Mouse (Mus musculus): ENCODE measurements around the gene Immp2l. TPM values are rescaled to one million over a fixed set of nuclear protein-coding genes. Genes with fewer than 3 reads are reported as not detected.
A peak's percentile ranks its signal among the peaks of the same experiment; 100 is the strongest.
"Not testable (repeated sequence)": the region's sequence is repeated elsewhere in the genome, so short reads cannot be mapped to it uniquely, and the experiment has no call there.

The Immp2l gene
- 12.3 and 14.5 TPM in 2 replicates for polyA plus RNA-seq (2015; fragmentation: Nextera tagmentation; extraction: Ambion mirVana)

DNA sequence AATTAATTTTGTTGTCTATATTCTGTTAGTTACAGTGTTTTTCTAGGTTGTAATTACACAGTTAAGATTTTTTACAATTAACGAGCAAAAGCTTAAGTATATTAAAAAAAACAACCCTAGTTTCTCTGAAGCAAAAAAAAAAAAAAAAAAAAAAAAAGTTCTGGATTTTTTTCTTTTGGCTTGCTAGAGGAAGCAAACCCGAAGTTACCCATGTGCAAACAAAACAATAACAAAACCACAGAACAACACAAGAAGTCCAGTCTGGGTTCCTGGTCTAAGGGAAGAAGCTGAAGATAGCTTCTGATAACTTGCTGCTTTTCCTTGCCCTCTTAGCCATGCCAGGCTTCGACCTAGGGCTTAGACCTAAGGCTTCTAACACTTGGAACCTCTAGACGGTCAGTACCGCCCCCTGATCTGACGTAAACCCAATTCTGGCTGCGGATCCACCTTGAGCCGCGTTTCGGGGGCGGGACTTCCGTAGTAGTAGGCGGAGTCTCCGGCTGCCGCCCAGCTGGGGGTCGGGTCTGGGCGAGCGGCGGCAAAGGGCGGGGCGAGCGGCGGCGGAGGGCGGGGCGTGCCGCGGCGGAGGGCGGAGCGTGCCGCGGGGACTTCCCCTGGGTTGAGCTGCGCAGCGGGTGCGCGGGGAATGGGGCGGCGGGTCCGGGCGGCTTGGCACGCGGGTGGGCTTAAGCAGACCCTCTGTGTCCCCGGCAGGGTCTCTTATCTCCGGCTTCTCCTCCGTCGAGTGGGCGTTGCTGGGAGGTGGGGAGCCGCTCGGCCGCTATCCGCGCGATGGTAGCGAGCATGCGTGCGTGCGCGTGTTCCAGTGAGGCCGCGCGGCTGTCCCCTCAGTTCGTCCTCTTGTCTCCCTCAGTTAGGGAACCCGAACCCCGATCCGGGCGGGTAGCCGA lies at the start of gene Immp2l:
Gene Immp2l (plus strand): TSS at position 580 of the 911 bp plus-strand sequence.
- DNase-seq (ENCODE audit: low spot score): peak; percentile 95

DNA sequence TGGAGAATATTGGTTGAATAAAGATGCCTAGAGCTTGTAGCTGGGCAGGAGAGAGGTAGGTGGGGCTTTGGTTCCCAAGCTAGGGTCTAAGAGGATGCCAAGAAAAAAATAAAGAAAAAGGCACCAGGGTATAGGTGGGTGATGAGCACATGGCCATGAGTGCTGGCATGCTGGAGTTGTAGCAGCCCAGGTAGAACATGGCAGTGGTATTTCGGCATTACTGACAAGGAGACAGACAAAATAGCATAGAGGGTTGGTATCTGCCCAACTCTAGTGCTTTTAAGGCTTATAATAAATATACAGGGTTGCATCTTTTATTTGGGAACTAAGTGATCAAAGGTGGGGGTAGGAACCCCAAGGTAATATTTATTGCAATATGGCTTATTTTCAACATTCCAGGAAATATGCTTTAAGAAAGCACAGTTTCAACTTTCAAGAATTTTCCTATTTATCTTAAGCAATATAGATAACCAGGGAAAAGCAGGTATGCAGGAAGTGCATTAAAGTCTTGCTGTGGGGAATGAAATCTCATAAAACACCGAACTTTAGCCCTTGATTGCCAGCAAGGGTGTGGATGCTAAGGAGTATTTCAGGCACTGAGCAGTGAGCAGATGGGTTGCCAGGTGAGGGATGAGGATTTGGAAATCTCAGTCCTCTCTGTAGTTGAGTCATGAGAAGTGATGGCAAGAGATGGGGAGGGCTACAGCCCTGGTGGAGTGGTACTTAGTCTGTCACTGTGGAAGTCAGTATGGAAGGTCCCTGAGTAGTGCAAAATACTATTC lies 45.0 kb upstream of the Immp2l start:
- DNase-seq (ENCODE audit: low spot score): no peak

DNA sequence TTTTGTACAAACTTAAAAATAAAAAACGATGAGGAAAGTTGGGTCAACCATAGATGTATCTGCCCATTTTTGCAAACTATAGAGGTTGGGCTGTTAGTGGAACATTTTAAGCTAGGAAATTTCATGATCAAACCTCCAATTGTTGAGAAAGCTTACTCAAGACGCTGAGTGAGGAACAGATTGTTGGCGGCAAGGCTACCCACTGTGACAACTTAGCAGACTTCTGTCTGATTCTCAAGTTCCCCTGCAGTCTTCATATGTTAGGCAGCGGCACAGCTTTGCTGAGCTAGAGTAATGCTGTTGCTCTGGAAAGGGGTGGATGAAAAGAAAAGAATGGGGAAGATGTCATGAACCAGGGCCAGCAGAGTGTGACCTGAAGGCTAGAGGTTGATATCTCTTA lies 44.2 kb upstream of the Immp2l start:
- DNase-seq (ENCODE audit: low spot score): no peak

DNA sequence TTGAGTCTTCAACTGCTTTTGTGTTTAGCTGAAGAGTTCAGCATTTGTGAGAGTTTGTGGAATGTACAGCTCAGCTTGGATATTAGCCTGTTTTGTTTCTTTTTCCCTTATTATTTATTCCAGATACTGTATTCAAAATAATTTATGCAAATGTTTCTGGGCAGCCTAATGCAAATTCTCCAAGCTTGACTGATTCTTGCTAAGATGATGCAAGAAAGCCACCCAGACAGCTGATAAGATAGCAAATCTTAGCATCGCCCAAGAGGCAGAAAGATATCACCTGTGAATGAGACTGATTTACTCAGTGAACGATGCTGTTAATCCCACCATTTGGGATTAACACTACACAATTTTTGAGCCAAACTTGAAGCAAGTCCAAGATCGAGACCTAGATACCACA lies 43.7 kb upstream of the Immp2l start:
- DNase-seq (ENCODE audit: low spot score): no peak

DNA sequence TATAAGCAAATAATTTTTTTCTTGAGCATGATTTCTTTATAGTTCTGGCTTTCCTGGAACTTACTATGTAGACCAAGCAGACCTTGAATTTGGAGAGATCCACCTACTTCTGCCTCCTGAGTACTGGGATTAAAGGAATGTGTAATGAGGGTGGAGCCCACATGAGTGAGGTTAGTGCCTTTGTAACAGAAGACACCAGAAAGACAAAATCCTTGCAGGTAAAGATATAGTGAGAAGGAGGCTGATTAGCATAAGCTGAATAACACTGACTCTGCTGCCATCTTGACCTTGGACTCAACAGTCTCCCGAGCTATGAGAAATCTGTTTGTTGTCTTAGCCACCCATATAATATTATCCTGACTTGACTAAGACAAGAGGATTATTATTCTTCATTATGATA lies 40.9 kb upstream of the Immp2l start:
- DNase-seq (ENCODE audit: low spot score): no peak

DNA sequence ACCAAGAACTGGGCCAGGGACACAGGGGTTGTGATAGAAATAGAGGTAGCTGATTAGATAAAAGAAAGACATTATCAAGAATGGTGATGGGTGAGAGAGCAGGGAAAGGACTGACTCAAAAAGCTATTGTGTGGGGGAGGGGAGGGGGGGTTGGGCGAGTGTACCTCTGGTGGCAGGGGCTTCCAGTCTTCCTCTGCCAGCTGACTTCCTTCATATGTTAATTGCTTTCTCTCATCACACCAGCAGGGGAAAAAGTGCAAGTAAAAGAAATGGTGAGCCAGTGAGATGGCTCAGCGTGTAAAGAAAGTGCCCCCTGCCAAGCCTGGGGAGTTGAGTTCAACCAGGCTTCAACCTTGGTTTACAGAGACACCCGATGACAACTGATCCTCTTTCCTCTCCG lies 39.2 kb upstream of the Immp2l start:
- no peak for DNase-seq (ENCODE audit: low spot score)

DNA sequence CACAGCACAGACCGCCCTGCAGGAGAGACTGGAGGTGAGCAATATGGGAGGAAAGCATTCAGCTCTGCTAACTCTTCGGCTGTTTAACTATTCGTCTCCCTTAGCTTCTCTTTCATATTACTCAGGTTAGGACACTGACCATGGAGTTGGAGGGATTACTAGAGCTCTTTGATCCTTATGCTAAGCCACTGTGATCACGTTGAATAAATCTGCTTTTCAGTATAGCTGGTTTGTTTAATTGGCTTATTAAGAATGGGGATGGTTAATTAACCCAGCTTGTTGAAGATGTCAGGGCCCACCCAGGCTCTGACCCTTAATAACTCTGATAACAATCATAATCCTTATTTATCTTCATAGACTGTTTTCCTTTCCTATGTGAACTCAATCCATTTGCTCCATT lies 38.1 kb upstream of the Immp2l start:
- no peak for DNase-seq (ENCODE audit: low spot score)

DNA sequence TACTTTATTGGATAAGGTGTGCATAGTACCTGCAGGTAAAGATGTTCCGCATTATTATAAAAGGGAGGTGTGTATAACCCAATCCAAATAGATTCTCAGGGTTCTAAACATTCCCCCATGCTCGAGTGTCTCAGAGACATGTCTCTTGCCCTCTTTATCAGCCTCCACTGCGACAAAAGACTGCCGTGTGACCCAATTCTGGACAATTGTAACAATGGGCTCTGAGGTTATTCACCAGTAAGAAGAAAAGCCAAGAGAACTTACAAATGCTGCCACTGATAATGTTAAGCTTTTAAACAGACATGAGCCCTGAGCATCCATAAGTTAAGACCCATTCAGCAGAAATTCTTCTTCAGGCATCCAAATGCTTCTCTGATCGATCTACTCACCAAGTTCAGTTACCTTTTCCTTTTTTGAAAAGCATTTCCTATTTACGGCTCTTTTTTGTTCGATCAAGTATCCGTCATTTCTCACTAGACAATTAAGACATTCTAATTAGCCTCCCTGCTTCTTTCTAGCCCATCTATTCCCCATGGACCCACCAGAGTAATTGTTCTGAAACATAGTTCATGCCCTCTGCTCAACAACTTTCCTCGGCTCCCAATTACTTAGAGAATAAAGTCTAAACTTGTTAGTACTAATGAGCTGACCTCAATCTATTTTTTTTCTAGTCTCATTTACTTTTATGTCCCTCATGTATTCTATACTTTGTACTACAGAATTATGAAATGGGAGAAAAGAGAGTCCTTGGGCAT lies 35.4 kb upstream of the Immp2l start:
- no peak for DNase-seq (ENCODE audit: low spot score)

DNA sequence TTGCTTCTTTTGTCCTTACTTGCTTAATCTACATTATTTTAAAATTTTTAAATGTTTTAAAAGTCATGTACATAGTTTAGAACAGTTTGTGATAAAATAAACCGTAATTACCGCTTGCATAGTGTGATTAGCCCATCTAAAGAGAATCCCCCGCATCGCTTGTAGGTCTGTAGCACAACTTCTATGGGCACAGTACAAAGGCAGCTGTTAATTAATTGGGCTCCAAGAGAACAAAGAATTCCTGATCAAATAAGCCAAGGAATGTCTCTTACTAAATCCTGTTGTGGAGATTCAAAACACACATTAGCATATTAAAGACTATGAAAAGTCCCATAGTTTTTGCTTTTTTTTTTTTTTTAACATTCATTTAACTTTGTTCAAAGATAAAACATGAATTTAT lies 32.2 kb upstream of the Immp2l start:
- DNase-seq (ENCODE audit: low spot score): no peak

DNA sequence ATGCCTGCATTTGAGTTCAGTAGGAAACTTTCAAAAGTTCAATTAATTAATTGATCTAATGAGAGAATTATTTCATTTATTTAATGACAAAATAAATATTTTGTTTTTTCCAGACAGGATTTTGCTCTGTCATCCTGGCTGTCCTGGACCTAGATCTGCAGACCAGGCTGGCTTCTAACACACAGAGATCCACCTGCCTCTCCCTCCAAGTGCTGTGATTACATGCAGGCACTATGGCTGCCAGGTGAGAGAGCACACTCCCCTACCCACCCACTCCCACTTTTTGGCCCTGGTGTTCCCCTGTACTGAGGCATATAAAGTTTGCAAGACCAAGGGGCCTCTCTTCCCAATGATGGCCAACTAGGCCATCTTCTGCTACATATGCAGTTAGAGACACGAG lies 31.7 kb upstream of the Immp2l start:
- not testable (repeated sequence) for DNase-seq (ENCODE audit: low spot score)

DNA sequence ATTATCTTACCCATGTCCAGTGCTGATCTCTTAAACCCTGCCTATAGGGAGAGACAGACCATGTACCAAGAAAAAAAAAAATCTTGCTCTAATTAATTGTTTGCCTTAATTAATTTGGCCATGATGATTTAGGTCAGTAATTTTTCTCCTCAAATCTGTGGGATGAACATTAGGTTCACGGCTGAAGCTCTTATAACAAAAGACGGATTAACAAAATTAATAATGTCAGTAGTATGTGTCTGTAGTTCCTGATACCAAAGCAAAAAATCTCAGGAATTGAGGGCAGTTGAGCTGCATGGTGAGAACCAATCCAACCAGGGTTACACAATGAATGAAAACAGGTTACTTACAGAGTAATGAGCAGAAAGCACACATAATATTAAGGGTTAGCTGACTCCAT lies 29.0 kb upstream of the Immp2l start:
- DNase-seq (ENCODE audit: low spot score): no peak

DNA sequence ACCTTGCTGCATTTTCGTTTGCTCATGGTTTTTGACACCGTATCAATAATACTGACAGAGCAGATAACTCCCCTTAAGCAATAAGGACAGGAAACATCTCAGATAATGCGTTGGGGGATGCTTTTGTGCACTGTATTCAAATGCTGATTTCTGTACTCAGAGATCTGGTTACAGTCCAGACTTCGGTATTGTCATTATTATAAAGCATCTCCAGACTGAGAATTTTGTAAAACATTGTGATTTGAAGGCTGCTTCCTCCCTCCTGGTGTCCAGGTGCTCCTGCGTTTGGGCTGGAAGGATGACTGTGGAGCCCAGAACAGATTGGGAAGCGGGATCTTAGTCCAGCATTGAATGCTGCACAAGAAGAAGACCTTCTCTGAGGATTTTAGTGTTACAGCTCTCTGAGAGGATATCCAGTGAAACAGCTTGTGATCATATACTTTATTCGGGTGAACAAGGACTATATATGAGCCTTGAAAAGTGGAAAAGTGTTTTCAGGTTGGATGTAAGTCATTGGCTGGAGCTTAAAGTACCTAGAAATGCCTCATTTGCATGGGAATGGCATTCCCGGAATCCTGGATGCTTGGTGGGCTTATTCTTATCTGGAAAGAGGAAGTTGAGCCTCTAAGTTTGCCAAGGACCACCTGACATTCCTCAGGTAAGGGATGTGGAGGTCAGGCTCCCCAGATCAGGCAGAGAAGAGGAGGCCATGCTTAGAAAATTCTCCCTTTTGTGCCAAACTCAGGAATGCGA lies 28.1 kb upstream of the Immp2l start:
- no peak for DNase-seq (ENCODE audit: low spot score)

DNA sequence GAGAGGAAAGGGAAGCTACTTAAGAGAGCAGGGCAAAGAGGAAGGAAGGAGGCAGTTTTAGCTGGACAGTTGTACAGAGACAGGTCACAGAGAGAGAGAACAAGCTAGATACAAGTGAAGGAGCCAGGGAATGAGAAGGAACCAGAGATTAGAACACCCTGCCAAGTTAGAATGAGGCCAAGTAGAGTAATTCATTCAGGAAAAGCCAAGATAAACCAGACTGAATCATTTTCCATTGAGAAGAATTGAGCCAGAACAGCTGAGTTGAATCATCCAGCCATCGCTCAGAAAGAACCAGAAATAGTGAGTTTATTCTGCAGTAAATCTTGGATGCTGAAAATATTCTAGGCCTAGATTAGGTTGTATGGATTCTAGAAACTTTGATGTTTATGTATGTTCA lies 1.4 kb upstream of the Immp2l start:
- no peak for DNase-seq (ENCODE audit: low spot score)

DNA sequence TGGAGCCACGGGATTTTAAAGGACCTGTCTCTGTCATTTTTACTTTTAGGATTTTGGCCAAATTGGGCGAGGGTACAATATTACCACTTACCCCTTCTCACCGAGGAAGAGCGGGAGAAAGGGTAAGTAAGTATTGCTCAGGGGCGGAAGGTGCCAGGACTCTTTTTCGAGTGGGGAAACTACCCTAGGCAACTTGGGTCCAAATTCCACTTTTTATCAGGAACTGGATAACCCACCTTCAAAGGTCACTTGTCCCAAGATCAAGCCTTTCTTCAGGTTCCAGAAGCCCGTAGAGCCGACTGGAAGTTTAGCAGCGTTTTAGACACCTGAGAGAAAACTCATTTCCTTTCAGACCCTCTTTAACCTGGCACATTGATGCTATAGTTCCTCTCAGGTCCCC lies 622 bp downstream of the Immp2l start:
- no peak for DNase-seq (ENCODE audit: low spot score)

DNA sequence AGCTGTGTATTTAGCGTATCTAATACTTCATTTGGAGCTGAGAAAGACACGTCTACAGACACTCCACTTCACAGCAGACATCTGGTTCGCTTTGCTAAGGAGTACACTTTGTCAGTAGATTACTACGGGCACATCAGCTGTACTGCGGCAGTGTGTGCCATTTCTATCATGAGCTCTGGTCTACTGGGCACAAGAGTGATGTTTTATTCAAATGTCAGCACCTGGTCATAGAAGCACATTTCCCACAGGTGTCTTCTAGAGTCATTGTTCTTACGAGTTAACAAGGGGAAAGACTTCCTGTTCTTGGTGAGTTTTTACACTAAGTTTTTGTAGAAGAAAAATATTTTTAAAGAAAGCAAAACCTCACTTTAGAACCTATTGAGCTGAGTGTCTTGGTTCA lies 3.6 kb downstream of the Immp2l start:
- peak; percentile 6 for DNase-seq (ENCODE audit: low spot score)

DNA sequence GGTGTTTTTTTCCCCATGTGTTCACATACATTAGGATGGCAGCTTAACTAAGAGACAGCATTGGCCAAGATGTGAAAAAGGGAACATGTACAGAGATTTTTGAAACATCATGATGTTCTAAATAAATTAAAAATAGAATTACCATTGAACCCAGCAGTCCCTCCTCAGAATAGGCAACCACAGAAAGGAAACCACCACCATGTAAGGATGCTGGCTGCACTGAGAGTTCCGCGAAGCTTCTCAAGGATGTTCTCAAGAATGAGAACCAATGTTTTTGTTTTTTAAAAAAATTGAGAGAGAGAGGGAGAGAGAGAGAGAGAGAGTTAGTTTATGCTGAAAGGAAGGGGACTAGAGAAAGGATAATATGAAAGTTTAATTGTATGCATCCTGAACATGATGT lies 7.2 kb downstream of the Immp2l start:
- no peak for DNase-seq (ENCODE audit: low spot score)

DNA sequence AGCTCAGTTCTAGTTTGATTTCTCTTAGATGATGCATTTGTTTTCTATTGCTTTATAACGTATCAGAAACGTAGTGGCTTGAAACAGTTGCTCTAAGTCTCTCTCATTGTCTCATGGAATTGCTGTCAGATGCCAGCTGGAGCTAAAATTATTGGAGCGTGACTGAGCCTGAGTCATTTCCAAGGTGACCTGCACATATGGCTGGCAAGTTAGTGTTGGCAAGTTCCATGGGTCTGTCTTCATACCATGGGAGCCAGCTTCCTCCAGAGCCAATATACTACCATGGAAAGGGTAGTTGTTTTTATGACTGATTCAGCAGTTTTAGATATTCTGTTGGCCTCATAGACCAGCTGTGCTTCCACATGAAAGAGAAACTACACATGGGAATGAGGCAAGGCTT lies 9.3 kb downstream of the Immp2l start:
- no peak for DNase-seq (ENCODE audit: low spot score)

DNA sequence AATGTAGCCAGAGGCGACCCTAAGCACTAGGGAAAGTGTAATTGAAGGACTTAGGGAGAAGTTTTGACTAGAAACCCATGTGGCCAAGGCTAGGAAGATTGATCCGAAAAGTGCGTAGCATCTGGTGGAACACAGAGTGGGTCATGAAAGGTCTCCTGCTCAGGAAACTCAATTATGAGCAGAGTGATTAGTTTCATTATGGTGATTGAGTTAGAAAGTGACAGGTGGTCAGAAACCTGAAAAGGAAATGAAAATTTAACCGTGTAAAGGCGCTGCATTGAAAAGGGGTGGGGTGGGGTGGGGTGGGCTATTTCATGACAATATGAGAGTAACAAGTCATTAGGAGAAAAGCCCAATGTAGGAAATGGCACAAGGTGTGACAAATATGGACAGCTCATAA lies 15.9 kb downstream of the Immp2l start:
- no peak for DNase-seq (ENCODE audit: low spot score)

DNA sequence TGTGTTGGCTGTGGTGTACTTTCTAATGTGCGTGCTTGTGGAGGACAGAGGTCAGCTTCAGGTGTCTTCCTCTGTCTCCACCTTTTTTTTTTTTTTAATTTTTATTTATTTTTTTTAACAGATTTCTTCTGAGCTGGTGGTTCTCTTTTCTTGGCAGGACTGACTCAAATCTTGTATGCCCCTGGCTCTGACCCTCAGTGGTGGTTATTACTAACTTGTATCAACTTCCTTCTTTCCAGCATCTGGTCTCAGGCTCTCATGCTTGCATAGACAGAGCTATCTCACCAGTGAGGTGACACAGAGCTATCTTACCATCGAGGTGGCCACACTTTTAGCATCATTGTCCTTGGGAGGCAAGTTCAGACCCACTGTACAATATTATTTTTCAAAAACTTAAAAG lies 17.8 kb downstream of the Immp2l start:
- DNase-seq (ENCODE audit: low spot score): no peak

DNA sequence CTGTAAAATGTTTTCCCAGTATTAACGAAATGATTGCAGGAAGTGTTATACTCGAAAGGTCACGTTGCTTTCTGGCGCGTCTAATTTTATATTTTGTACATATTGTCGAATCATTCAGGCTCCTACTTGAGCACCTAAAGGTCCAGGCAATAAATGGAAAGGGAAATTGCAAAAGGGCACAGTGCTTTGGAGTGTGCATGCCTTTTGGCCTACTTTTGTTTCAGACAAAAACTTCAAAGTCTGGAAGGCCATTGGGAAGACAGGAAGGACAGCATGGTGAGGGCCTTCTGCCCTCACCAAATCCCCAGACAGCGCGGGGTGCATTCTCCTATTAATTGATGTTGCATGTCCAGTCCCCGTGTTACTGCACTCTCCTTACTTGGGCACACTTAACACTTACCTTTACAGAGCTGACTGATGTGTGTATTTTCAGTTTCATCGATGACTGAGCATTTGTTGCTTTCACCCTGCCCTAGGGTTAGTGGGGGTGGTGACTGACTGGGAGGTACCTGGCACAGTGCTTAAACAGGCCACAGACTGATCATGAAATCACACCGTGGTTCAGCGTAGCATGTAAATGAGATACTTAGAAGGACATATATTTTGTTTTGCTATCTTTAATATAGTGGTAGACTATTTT lies 20.7 kb downstream of the Immp2l start:
- DNase-seq (ENCODE audit: low spot score): no peak

Data from thymus, postnatal 0 days (tissue).